Mouse (Mus musculus) hindbrain, postnatal 0 days (tissue): ENCODE measurements at regions not wholly inside any gene's neighbourhood (a gene's known extent, or its start where the extent isn't known, plus 50 kb on each side); places are given as distances from the start of the nearest gene placed in this dataset.

Experiments used
- ATAC-seq: fragments of 200-750 bp; cut with Nextera tagmentation; 2 replicates; pipeline ENCODE4 v1.8.0; 2017; ENCODE audit warnings: mild to moderate bottlenecking, moderate TSS enrichment, moderate library complexity
- DNase-seq: peaks from one replicate; pipeline ENCODE4 v3.0.0-alpha.2; 2015; ENCODE audit warnings: low spot score
- H3K27ac ChIP-seq: fragments of 300-500 bp; sonication (generic); 2 replicates; pipeline ENCODE4 v1.5.1; 2014; ENCODE audit warnings: mild to moderate bottlenecking
- H3K27me3 ChIP-seq: fragments of 300-500 bp; sonication (generic); 2 replicates; pipeline ENCODE4 v1.6.1; 2014; ENCODE audit warnings: low read length, mixed read lengths; ENCODE audit not compliant: insufficient read depth
- H3K36me3 ChIP-seq: fragments of 300-500 bp; sonication (generic); 2 replicates; pipeline ENCODE4 v1.6.1; 2014; ENCODE audit warnings: low read length, mixed read lengths; ENCODE audit not compliant: insufficient read depth
- H3K4me1 ChIP-seq: fragments of 300-500 bp; sonication (generic); 2 replicates; pipeline ENCODE4 v1.6.1; 2014; ENCODE audit warnings: antibody characterized with exemption, low read length, mixed read lengths; ENCODE audit not compliant: insufficient read depth
- H3K4me2 ChIP-seq: fragments of 300-500 bp; sonication (generic); 2 replicates; pipeline ENCODE4 v1.6.1; 2014; ENCODE audit warnings: low read depth, mild to moderate bottlenecking, low read length, moderate library complexity, mixed read lengths
- H3K4me3 ChIP-seq: fragments of 300-500 bp; sonication (generic); 2 replicates; pipeline ENCODE4 v1.5.1; 2014; ENCODE audit warnings: low read length
- H3K9ac ChIP-seq: fragments of 300-500 bp; sonication (generic); replicated peaks from 2 replicates; pipeline ENCODE4 v1.6.1; 2014; ENCODE audit warnings: mild to moderate bottlenecking, low read length, moderate library complexity, mixed read lengths
- H3K9me3 ChIP-seq: fragments of 300-500 bp; sonication (generic); 2 replicates; pipeline ENCODE4 v1.6.1; 2016; ENCODE audit warnings: low read length, mixed read lengths
- CTCF ChIP-seq: IDR thresholded peaks from 2 replicates; pipeline ENCODE4 v1.5.1; 2016; ENCODE audit warnings: antibody characterized with exemption, control low read depth, low read depth
- WGBS: fragments of 180-500 bp; shearing (Covaris S2); extraction: QIAGEN DNeasy Blood & Tissue Kit; methylation state at CpG from one replicate; pipeline ENCODE4 v1.1.7; 2014; 5-methylcytosine and 5-hydroxymethylcytosine counted together

- no peak for ATAC-seq
- no peak for DNase-seq
- WGBS, result 69% methylated on average over 1 of the region's 1 CpGs
Observed at GRCm38 (mm10) chr11:45088286-45088685, 471.2 kb downstream of the Ebf1 start.

GRCm38 (mm10) chr11:45089561-45089960, 472.4 kb downstream of the Ebf1 start:
- Histone ChIP-seq H3K27ac (no peak overlapping the region), H3K4me2 (no peak overlapping the region), H3K9me3 (no peaks in the 10 kb centered on the region), H3K36me3 (no peaks in the 10 kb centered on the region), H3K4me3 (no peak overlapping the region), H3K9ac (no peak overlapping the region), H3K27me3 (no peaks in the 10 kb centered on the region), H3K4me1 (0 out of 2 replicates have a peak, but pooled peaks cover 3% of the 10 kb centered on the region)
- no peak for DNase-seq
- 78% methylated on average over 3 of the region's 3 CpGs for WGBS
- no peak for TF ChIP-seq CTCF
- ATAC-seq, result no peak

More at GRCm38 (mm10) chr11:45088286-45088685, 471.2 kb downstream of the Ebf1 start:
- Histone ChIP-seq H3K27ac (no peak overlapping the region), H3K36me3 (no peaks in the 10 kb centered on the region), H3K9ac (no peak overlapping the region), H3K27me3 (no peaks in the 10 kb centered on the region), H3K9me3 (no peaks in the 10 kb centered on the region), H3K4me3 (no peak overlapping the region), H3K4me1 (0 out of 2 replicates have a peak, but pooled peaks cover 3% of the 10 kb centered on the region), H3K4me2 (no peak overlapping the region)
- no peak for TF ChIP-seq CTCF

GRCm38 (mm10) chr11:45103498-45104336, 486.6 kb downstream of the Ebf1 start:
- no peak overlapping the region for H3K4me3 ChIP-seq
- H3K4me1 ChIP-seq, result no peaks in the 10 kb centered on the region
- H3K9me3 ChIP-seq, result no peaks in the 10 kb centered on the region
- peak; percentile 76; the same call in 1 of the 2 replicates for ATAC-seq
- no peaks in the 10 kb centered on the region for H3K27me3 ChIP-seq
- DNase-seq, result peak; percentile 64
- no peak overlapping the region for H3K27ac ChIP-seq
- no peak for TF ChIP-seq CTCF
- H3K36me3 ChIP-seq, result no peaks in the 10 kb centered on the region
- WGBS, result 29% methylated on average over 12 of the region's 12 CpGs
- H3K4me2 ChIP-seq, result peak overlapping the region; percentile 32
- no peak overlapping the region for H3K9ac ChIP-seq

- Histone ChIP-seq H3K4me3 (no peak overlapping the region), H3K4me1 (no peaks in the 10 kb centered on the region), H3K9ac (no peak overlapping the region), H3K9me3 (no peaks in the 10 kb centered on the region), H3K36me3 (no peaks in the 10 kb centered on the region), H3K27me3 (no peaks in the 10 kb centered on the region), H3K27ac (no peak overlapping the region), H3K4me2 (no peak overlapping the region)
- no peak for TF ChIP-seq CTCF
- DNase-seq, result no peak
- ATAC-seq, result no peak
- WGBS, result 75% methylated on average over 1 of the region's 1 CpGs
Observed at GRCm38 (mm10) chr11:45116702-45117101, 499.6 kb downstream of the Ebf1 start.

- no peak overlapping the region for H3K4me2 ChIP-seq
- DNase-seq (peak; percentile 2), ATAC-seq (no peak)
- WGBS, result 42% methylated on average over 2 of the region's 2 CpGs
- no peaks in the 10 kb centered on the region for H3K9me3 ChIP-seq
- H3K4me3 ChIP-seq, result no peak overlapping the region
- H3K27me3 ChIP-seq, result no peaks in the 10 kb centered on the region
- H3K4me1 ChIP-seq, result no peaks in the 10 kb centered on the region
- H3K27ac ChIP-seq, result no peak overlapping the region
- H3K36me3 ChIP-seq, result no peaks in the 10 kb centered on the region
- TF ChIP-seq CTCF, result no peak
- H3K9ac ChIP-seq, result no peak overlapping the region
Observed at GRCm38 (mm10) chr11:45123276-45123675, 506.2 kb downstream of the Ebf1 start.

- H3K27me3 ChIP-seq, result no peaks in the 10 kb centered on the region
- DNase-seq (no peak), ATAC-seq (no peak)
- no peaks in the 10 kb centered on the region for H3K9me3 ChIP-seq
- no peak overlapping the region for H3K27ac ChIP-seq
- 65% methylated on average over 2 of the region's 2 CpGs for WGBS
- H3K9ac ChIP-seq, result no peak overlapping the region
- TF ChIP-seq CTCF, result no peak
- no peak overlapping the region for H3K4me3 ChIP-seq
- H3K36me3 ChIP-seq, result no peaks in the 10 kb centered on the region
- H3K4me1 ChIP-seq, result no peaks in the 10 kb centered on the region
- no peak overlapping the region for H3K4me2 ChIP-seq
Observed at GRCm38 (mm10) chr11:45136781-45137180, 519.7 kb downstream of the Ebf1 start.

- Histone ChIP-seq H3K9me3 (no peaks in the 10 kb centered on the region), H3K36me3 (no peaks in the 10 kb centered on the region), H3K4me1 (no peaks in the 10 kb centered on the region), H3K27ac (no peak overlapping the region), H3K4me3 (no peak overlapping the region), H3K27me3 (no peaks in the 10 kb centered on the region), H3K9ac (no peak overlapping the region), H3K4me2 (no peak overlapping the region)
- no peak for TF ChIP-seq CTCF
- ATAC-seq (no peak), DNase-seq (no peak)
- WGBS, result 82% methylated on average over 4 of the region's 4 CpGs
Observed at GRCm38 (mm10) chr11:45138351-45138975, 521.3 kb downstream of the Ebf1 start.
